Mouse (Mus musculus) kidney, embryonic 14.5 days (tissue): ENCODE results near the gene Dcp1b. TPM values are rescaled to one million over a fixed set of nuclear protein-coding genes. Genes with fewer than 3 reads are reported as not detected.

Experiments used
- ATAC-seq: fragments of 200-750 bp; cut with Nextera tagmentation; 2 replicates; pipeline ENCODE4 v1.8.0; 2017; ENCODE audit warnings: moderate number of reproducible peaks, mild to moderate bottlenecking, moderate TSS enrichment, moderate library complexity; ENCODE audit not compliant: low FRiP score, low TSS enrichment
- H3K27ac ChIP-seq: fragments of 300-500 bp; sonication (generic); 2 replicates; pipeline ENCODE4 v1.5.1; 2014; ENCODE audit warnings: low read depth, mild to moderate bottlenecking, low read length, moderate library complexity, mixed read lengths
- H3K27me3 ChIP-seq: fragments of 300-500 bp; sonication (generic); 2 replicates; pipeline ENCODE4 v1.6.1; 2014; ENCODE audit warnings: mild to moderate bottlenecking, low read length; ENCODE audit not compliant: control insufficient read depth, insufficient read depth
- H3K36me3 ChIP-seq: fragments of 300-500 bp; sonication (generic); 2 replicates; pipeline ENCODE4 v1.6.1; 2014; ENCODE audit warnings: low read length, mixed read lengths; ENCODE audit not compliant: control insufficient read depth, insufficient read depth
- H3K4me1 ChIP-seq: fragments of 300-500 bp; sonication (generic); 2 replicates; pipeline ENCODE4 v1.6.1; 2014; ENCODE audit warnings: low read length, mixed read lengths; ENCODE audit not compliant: control insufficient read depth, insufficient read depth
- H3K4me2 ChIP-seq: fragments of 300-500 bp; sonication (generic); replicated peaks from 2 replicates; pipeline ENCODE4 v1.6.1; 2014; ENCODE audit warnings: low read depth, mild to moderate bottlenecking, low read length
- H3K4me3 ChIP-seq: fragments of 300-500 bp; sonication (generic); 2 replicates; pipeline ENCODE4 v1.5.1; 2014; ENCODE audit warnings: mild to moderate bottlenecking, low read length
- H3K9ac ChIP-seq: fragments of 300-500 bp; sonication (generic); 2 replicates; pipeline ENCODE4 v1.6.1; 2014; ENCODE audit warnings: low read depth, mild to moderate bottlenecking, low read length, moderate library complexity
- H3K9me3 ChIP-seq: fragments of 300-500 bp; sonication (generic); 2 replicates; pipeline ENCODE4 v1.6.1; 2016; ENCODE audit warnings: low read length; ENCODE audit not compliant: control insufficient read depth
- WGBS: fragments of 180-500 bp; shearing (Covaris S2); extraction: QIAGEN DNeasy Blood & Tissue Kit; methylation state at CpG from one replicate; pipeline ENCODE4 v1.1.7; 2014; 5-methylcytosine and 5-hydroxymethylcytosine counted together
- polyA plus RNA-seq: library from polyadenylated mRNA; unstranded; fragments of >200 nt; fragmentation: Nextera tagmentation; extraction: Ambion mirVana; gene quantifications from 2 replicates; pipeline ENCODE4 v1.2.1, GENCODE M21; 2014

Dcp1b gene
- polyA plus RNA-seq, 1 experiment from 2014 or later, result 9.3 TPM

DNA sequence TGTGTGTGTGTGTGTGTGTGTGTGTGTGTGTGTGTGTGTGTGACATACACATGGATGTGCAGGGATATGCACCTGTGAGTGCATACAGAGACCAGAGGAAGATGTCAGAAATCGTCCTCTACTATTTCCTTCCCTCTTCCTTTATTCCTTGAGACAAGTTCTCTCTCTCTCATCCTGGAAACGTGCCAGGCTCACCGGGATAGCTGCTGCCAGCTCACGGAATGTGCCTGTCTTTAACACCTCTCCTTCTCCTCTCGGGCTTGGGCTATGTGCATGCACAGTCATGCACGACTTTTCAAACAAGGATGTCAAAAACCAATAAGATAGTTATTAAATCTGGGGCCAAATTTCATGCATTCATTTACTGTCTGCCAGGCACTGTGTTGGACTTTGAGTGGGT is 12.6 kb downstream of the Dcp1b start:
- no peaks in the 10 kb centered on the region for H3K4me1 ChIP-seq
- H3K4me3 ChIP-seq, result no peak overlapping the region
- WGBS, result 77% methylated on average over 6 of the region's 6 CpGs
- no peak overlapping the region for H3K27ac ChIP-seq
- H3K36me3 ChIP-seq, result peaks cover 16% of the 10 kb centered on the region; the same call in 1 of the 2 replicates
- no peak for ATAC-seq
- H3K27me3 ChIP-seq, result no peaks in the 10 kb centered on the region
- no peak overlapping the region for H3K4me2 ChIP-seq
- no peak overlapping the region for H3K9ac ChIP-seq
- no peaks in the 10 kb centered on the region for H3K9me3 ChIP-seq

DNA sequence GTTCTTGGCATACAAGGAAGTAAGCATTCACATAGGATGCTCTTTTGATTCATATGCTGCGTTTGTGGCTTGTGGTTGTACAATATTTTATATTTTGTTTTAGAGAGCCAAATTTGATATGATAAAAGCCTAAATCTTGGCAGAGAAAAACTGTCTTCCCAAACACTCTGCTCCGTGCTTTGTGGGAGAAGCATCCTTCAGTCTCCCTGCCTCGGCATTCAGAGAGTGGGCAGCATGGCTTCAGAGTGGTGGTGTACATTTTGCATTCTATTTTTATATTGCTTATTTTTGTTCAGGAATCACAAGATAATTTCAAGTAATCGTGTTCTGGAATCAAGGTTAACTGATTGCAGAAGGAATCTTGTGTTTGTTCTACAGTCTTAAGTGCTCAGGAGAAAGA is 16.4 kb downstream of the Dcp1b start:
- no peak overlapping the region for H3K9ac ChIP-seq
- H3K4me1 ChIP-seq, result no peaks in the 10 kb centered on the region
- no peak for ATAC-seq
- H3K4me2 ChIP-seq, result no peak overlapping the region
- H3K4me3 ChIP-seq, result no peak overlapping the region
- no peak overlapping the region for H3K27ac ChIP-seq
- peaks cover 12% of the 10 kb centered on the region; the same call in 1 of the 2 replicates for H3K36me3 ChIP-seq
- WGBS, result 93% methylated on average over 4 of the region's 4 CpGs
- no peaks in the 10 kb centered on the region for H3K9me3 ChIP-seq
- H3K27me3 ChIP-seq, result no peaks in the 10 kb centered on the region

DNA sequence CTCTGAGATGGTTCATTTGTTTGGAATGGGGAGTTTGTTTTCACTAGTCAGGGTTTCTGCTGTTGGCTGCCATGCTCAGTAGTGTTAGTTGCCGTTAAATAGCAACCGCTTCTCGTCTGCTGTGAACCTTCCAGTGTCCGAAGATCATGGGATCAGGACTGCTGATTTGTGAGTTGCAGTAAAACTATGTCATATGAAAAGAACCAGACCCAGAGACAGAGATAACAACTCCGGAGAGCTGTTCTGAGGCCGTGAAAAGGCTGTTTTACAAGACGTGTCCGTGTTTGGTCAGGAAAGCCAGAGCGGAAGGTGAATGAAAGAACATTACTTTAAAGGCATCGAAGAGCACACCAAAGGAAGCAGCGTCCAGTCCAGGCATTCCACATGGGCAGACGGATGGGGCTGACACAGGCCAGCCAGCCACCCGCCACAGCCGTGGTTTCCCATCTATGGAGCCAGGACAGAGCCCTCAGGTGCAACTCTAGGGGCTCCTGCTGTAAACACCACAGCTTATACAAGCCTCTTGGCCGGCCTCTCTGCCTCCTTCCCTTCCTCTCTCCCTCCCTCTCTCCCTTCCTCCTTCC is 18.6 kb downstream of the Dcp1b start:
- Histone ChIP-seq H3K9ac (no peak overlapping the region), H3K4me3 (no peak overlapping the region), H3K4me1 (no peaks in the 10 kb centered on the region), H3K27me3 (no peaks in the 10 kb centered on the region), H3K9me3 (no peaks in the 10 kb centered on the region), H3K4me2 (no peak overlapping the region), H3K27ac (no peak overlapping the region), H3K36me3 (peaks cover 12% of the 10 kb centered on the region; the same call in 1 of the 2 replicates)
- WGBS, result 47% methylated on average over 15 of the region's 15 CpGs
- ATAC-seq, result no peak

DNA sequence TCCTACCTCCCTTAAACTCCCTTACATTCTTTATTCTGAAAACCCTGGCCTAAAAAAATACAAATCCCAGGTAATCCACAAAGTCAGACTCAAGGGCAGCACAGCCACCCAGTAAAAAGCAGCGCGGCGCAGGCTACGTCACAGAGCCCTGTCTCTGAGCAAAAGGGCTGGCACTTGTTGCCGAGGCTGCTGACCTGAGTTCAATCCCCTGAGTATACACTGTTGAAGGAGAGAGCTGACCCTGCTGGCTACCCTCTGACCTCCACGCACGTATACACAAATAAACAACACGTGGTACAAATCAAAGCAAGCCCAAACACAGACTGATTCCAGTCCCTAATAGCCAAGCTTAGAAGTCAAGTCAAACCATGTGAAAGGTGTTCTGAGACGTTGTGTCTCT is 19.1 kb downstream of the Dcp1b start:
- H3K27ac ChIP-seq, result no peak overlapping the region

DNA sequence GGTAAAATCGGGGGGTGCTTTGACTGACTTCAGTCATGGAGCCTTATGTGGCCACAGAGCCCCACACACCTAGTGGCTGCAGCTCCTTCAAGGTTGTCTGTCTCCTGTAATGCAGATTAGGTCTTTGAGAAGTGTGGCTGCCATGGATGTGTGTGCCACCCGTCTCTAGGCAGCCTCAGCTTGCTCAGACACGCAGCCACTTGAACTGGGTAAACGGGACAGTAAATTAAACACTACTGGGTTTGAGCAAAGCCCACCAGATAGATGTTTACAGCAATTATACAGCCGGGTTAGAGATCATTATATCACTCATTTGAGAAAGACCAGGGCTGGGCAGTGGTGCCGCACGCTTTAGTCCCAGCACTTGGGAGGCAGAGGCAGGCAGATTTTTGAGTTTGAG is 19.5 kb downstream of the Dcp1b start:
- H3K4me3 ChIP-seq, result no peak overlapping the region
- no peaks in the 10 kb centered on the region for H3K4me1 ChIP-seq
- H3K9ac ChIP-seq, result no peak overlapping the region
- no peak for ATAC-seq
- WGBS, result 85% methylated on average over 7 of the region's 7 CpGs
- no peak overlapping the region for H3K4me2 ChIP-seq
- H3K27ac ChIP-seq, result no peak overlapping the region
- H3K36me3 ChIP-seq, result peaks cover 12% of the 10 kb centered on the region; the same call in 1 of the 2 replicates
- no peaks in the 10 kb centered on the region for H3K9me3 ChIP-seq
- no peaks in the 10 kb centered on the region for H3K27me3 ChIP-seq

More for the DNA sequence above, 19.1 kb downstream of the Dcp1b start:
- H3K9me3 ChIP-seq, result no peaks in the 10 kb centered on the region
- no peaks in the 10 kb centered on the region for H3K27me3 ChIP-seq
- ATAC-seq, result no peak
- no peak overlapping the region for H3K4me2 ChIP-seq
- H3K4me3 ChIP-seq, result no peak overlapping the region
- no peak overlapping the region for H3K9ac ChIP-seq
- no peaks in the 10 kb centered on the region for H3K4me1 ChIP-seq
- 55% methylated on average over 9 of the region's 9 CpGs for WGBS
- H3K36me3 ChIP-seq, result peaks cover 12% of the 10 kb centered on the region; the same call in 1 of the 2 replicates

DNA sequence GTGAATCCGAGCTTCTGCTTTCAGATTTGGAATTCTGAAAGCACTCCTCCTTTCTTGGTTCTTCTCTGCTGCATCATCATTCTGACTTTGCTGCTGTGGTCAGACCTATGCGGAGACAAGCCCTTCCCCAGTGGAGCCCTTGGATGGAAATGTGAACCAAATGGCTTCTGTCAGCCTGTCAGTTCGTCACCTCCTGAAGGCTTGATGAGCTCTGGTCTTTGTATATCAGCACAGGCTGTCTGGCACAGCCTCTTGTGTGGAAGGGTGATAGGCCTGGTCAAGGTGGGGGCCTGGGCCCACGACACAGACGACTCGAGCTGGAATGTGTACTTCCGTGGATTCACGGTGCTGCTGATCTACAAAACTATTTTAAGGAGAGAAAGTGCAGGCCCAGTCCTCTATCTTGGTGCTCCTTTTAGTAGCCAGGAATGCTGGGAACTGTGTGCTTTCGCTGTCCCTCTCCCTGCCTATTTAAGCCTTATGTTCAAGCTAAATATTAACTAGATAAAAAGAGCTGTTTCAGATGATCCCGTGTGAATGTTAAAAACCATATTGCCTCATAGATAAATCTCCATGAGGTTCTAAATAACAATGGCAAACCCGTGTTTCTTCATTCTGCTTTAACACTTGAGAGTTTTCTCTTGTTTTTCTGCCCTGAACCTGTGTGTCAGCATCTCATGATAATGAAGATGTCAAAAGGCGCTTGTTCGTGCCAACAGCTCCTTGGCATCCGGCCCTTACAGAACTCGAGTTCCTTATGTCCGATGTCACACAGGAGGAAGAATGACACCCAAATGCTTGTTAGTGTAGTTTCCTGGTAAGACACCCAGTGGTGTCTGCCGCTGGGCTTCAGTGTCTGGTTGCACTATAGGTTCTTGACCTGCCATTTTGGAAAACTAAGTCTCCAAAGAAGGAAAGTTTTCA is 21.6 kb downstream of the Dcp1b start, which contains the start of gene Cacna1c:
Gene Cacna1c (minus strand): TSS at position 37 of the 924 bp plus-strand sequence.
- H3K4me2 ChIP-seq, result no peak within 1 kb of the TSS
- no peaks in the 10 kb centered on the region for H3K4me1 ChIP-seq
- H3K36me3 ChIP-seq, result peaks cover 12% of the 10 kb centered on the region; the same call in 1 of the 2 replicates
- WGBS, result 54% methylated on average over 17 of the region's 17 CpGs
- H3K9me3 ChIP-seq, result no peaks in the 10 kb centered on the region
- no peak within 1 kb of the TSS for H3K9ac ChIP-seq
- H3K27me3 ChIP-seq, result no peaks in the 10 kb centered on the region
- no peak within 1 kb of the TSS for H3K4me3 ChIP-seq
- no peak within 1 kb of the TSS for H3K27ac ChIP-seq
- no peak for ATAC-seq

DNA sequence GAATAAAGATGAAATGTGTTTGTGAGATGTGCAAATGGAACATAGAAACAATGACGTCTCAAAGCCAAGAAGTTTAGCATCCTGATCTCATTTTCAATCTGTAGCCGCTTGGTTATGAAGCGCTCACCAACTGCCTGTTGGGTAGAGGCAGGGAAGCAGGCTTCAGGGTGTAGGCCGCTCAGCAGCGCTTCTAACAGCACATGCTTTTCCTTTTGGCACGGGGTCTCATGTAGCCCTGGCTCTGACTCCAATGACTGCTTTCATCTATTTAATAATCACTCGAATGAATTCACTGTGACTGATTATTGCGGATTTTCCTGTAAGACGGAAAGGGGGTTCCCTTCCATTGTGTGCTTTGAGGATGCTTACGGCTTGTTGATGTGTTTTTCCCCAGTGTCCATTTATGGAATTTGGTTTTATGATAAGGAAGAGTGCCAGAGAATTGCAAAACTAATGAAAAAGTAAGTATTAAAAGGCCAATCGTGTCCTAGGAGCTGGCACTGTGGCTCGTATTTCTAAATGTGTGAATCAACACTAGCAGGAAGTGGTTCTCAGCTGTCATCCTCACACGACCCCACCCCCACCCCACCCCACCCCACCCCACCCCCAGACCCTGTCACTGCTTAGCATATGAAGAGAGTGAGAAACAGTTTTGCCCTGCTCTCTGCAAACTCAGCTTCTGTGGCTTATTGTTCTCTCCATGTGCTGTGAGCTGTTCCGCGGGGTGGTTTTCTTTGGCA is 23.7 kb downstream of the Dcp1b start:
- ATAC-seq, result no peak
- no peak overlapping the region for H3K9ac ChIP-seq
- H3K9me3 ChIP-seq, result no peaks in the 10 kb centered on the region
- no peak overlapping the region for H3K27ac ChIP-seq
- no peaks in the 10 kb centered on the region for H3K27me3 ChIP-seq
- H3K4me2 ChIP-seq, result no peak overlapping the region
- WGBS, result 51% methylated on average over 15 of the region's 15 CpGs
- no peaks in the 10 kb centered on the region; the same call in 1 of the 2 replicates for H3K36me3 ChIP-seq
- no peak overlapping the region for H3K4me3 ChIP-seq
- no peaks in the 10 kb centered on the region for H3K4me1 ChIP-seq

DNA sequence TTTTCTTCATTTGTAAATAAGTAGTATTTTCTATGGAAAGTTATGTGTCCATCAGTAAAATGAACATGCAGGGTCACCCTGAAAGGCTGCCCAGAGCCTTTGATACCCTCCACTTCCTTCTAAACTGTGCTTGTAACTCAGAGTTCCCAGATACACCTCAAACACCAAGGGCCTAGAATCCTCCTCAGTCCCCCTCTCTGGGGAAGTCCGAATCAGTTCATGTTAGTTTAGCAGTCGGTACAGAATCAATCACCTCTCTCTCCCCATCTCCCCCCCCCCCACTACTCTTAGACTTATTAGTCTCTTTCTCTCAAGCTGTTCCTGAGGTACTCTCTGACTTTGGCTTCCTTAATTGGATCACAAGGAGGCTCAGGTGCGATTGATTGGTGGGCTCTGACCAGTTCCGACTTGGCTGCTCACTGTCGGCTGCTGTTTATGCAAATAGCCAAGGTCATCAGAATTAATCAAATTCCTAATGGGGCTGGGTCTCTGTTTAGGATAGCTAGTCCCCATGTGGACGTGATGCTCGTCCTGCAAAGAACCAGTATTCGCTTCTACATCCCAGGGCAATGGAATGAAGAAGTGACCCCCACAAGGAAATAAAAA is 24.3 kb downstream of the Dcp1b start:
- H3K9me3 ChIP-seq, result no peaks in the 10 kb centered on the region
- H3K4me3 ChIP-seq, result no peak overlapping the region
- WGBS, result 52% methylated on average over 8 of the region's 8 CpGs
- H3K9ac ChIP-seq, result no peak overlapping the region
- no peaks in the 10 kb centered on the region for H3K4me1 ChIP-seq
- ATAC-seq, result no peak
- no peak overlapping the region for H3K27ac ChIP-seq
- no peaks in the 10 kb centered on the region; the same call in 1 of the 2 replicates for H3K36me3 ChIP-seq
- H3K4me2 ChIP-seq, result no peak overlapping the region
- H3K27me3 ChIP-seq, result no peaks in the 10 kb centered on the region
